Mouse (Mus musculus): ENCODE measurements around the gene Mgat3.

Gene Mgat3

DNA sequence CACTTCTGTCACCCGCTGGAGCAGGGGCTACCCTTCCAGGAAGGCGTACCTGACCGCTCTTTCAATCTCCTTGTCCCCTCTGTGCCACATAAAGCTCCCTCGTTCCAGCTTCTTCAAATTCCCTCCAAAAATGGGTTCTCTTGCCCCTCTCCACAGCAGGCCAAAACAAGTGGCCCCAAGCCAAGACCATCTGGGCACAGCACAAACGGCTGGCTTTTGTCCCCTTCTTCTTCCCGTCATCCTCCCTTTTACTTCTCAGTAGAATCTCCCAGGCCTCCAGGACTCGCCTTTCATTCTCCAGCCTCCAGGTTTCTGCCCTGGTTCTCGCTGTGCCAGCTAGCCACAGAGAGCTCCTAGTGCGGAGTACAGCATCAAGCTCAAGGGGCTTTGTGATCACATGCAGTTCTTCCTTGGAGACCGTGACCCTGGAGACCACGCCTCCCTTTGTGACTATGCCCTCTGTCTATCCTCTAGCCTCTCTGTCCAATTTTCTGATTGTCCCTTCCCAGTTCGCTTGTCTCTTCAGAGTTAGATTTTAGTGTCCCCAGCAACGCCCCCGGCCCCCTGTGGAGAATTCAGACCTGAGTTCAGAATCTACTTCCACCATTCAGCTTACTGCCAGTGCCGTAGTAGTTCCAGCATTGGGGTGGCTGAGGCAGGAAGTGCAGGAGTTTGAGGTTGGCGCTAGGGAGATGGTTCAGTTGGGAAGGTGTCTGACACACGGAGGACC, 54.7 kb downstream of the Mgat3 start:
- DNase-seq, result no peak

GRCm38 (mm10) chr15:80232331-80232730, 58.8 kb downstream of the Mgat3 start:
- no peak for DNase-seq

DNA sequence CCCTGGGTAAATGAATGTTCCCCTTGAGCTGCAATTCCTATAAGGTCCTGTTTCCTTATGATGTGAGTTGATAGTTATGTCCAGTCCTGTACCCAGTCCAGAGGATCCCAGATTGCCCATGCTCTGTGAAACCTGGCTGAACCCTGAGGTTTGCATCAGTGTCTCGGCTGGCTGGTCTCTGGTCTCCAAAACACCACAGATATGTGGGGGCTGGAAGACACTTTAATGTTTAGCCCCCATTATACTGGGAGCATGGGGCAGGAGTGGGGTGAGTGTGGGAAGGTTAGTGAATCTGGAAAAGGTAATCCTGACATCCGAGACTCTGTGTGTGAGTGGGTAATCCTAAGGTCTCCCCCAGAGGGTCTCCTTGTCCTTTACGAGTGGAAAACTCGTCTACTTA, 59.5 kb downstream of the Mgat3 start:
- no peak for DNase-seq

- peak; percentile 100 for DNase-seq
These were observed 60.4 kb downstream of the Mgat3 start, which contains the start of gene Mief1 for GRCm38 (mm10) chr15:80233733-80234509. TSS of gene Mief1 (plus strand) at chr15:80234018.

GRCm38 (mm10) chr15:80235535-80235934, 62.0 kb downstream of the Mgat3 start, which contains the start of gene AC140267.1:
TSS of gene AC140267.1 (plus strand) at chr15:80235835.
- DNase-seq, result no peak

DNA sequence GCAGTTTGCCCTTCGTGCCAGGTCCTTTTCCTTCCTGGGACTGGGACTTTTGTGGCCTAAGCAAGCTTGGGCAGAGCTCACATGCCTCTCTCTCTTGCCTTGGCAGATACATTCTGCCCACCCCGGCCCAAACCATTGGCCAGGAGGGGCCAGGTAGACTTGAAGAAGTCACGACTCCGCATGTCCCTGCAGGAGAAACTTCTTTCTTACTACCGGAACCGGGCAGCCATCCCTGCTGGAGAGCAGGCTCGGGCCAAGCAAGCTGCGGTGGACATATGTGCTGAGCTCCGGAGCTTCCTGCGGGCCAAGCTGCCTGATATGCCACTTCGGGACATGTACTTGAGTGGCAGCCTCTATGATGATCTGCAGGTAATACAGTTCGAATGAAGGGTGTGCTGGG, 74.6 kb downstream of the Mgat3 start:
- no peak for DNase-seq

- no peak for DNase-seq
These were observed 75.1 kb downstream of the Mgat3 start for GRCm38 (mm10) chr15:80248596-80248995.

DNA sequence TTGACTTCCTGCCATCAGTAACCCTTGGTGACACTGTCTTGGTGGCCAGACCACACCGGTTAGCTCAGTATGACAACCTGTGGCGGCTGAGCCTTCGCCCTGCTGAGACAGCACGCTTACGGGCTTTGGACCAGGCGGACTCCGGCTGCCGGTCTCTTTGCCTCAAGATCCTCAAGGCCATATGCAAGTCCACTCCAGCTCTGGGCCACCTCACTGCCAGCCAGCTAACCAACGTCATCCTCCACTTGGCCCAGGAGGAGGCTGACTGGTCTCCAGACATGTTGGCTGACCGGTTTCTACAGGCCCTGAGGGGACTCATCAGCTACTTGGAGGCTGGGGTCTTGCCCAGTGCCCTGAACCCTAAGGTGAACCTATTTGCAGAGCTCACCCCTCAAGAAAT, 76.2 kb downstream of the Mgat3 start:
- no peak for DNase-seq

GRCm38 (mm10) chr15:80250586-80250985, 77.1 kb downstream of the Mgat3 start:
- DNase-seq, result peak; percentile 87

- no peak for DNase-seq
These were observed 80.0 kb downstream of the Mgat3 start for GRCm38 (mm10) chr15:80253530-80253929.

GRCm38 (mm10) chr15:80254207-80254606, 80.7 kb downstream of the Mgat3 start:
- no peak for DNase-seq

- DNase-seq, result peak; percentile 98
These were observed 81.5 kb downstream of the Mgat3 start, which contains the start of gene Atf4 for GRCm38 (mm10) chr15:80254847-80255645. TSS of gene Atf4 (plus strand) at chr15:80255184.

GRCm38 (mm10) chr15:80255646-80256121, 82.2 kb downstream of the Mgat3 start:
- peak; percentile 89 for DNase-seq

DNA sequence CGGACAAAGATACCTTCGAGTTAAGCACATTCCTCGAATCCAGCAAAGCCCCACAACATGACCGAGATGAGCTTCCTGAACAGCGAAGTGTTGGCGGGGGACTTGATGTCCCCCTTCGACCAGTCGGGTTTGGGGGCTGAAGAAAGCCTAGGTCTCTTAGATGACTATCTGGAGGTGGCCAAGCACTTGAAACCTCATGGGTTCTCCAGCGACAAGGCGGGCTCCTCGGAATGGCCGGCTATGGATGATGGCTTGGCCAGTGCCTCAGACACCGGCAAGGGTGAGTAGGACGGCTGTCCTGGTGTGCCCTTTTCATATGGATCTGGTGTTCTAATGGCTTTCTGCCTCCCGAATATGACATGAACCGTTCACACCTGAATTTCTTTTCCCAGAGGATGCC, 82.7 kb downstream of the Mgat3 start:
- peak; percentile 28 for DNase-seq

DNA sequence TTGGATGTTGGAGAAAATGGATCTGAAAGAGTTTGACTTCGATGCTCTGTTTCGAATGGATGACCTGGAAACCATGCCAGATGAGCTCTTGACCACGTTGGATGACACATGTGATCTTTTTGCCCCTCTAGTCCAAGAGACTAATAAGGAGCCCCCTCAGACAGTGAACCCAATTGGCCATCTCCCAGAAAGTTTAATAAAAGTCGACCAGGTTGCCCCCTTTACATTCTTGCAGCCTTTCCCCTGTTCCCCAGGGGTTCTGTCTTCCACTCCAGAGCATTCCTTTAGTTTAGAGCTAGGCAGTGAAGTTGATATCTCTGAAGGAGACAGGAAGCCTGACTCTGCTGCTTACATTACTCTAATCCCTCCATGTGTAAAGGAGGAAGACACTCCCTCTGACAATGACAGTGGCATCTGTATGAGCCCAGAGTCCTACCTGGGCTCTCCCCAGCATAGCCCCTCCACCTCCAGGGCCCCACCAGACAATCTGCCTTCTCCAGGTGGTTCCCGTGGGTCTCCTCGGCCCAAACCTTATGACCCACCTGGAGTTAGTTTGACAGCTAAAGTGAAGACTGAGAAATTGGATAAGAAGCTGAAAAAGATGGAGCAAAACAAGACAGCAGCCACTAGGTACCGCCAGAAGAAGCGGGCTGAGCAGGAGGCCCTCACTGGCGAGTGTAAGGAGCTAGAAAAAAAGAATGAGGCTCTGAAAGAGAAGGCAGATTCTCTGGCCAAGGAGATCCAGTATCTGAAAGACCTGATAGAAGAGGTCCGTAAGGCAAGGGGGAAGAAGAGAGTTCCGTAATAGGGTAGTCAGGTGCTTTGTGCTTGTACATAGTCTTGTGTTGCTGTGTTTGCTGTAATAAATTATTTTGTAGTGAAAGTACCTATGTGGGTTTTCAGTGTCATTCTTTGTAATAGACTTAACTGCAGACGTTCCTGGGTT, 83.4 kb downstream of the Mgat3 start:
- no peak for DNase-seq

DNA sequence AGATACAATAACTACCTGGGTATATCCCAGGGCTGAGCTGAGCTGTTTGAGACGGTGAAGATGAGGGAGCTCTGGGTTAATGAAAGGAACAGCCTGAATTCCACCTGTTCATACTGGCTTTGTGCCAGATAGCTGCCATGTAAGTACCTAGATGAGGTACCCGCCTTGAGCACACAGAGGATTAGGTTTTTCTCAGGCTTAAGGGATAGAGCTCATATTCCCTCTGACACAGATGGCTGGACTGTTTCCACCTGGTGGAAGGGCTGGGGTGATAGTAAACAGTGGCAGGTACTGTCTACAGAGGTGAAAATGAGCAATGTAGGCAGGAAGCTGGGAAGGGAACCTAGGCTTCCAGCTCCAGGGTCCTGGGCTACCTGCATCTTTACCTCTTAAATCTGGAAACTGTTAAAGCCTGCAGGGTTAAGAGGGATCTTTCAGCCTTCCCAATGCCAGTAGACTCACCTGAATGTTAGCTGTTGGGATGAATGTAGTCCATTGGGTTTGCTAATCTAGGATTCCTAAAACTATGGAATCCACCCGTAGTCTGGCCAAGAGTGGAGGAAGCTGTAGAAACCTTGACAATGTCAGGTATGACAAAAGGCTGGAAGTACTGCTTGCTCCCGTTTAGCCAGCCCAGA, 84.2 kb downstream of the Mgat3 start:
- DNase-seq, result no peak

- peak; percentile 90 for DNase-seq
These were observed 85.0 kb downstream of the Mgat3 start for GRCm38 (mm10) chr15:80258240-80259170.

DNA sequence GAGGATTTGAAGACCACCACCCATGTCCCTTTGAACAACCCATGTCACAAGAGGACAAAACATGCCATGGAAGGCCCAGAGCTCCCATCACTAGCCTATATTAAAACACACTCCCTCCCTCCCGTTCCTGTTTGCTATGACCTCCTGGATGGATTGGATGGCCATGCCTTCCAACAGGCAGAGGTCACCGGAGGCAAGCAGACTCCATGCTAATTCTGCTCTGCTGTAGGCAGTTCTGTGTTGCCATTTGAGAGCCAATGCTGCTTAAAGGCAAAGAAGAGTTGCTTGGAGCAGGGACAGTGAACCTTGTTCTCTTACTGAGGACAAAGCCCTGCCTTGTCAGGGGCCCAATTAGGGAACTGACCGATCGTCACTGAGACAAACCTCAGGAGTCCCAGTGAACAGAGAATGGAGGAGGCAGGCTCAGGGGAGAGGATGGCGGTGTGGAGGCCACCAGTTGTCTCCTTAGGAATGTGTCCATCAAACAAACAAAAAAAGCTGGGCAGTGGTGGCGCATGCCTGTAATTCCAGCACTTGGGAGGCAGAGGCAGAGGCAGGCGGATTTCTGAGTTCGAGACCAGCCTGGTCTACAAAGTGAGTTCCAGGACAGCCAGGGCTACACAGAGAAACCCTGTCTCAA, 86.0 kb downstream of the Mgat3 start:
- no peak for DNase-seq

GRCm38 (mm10) chr15:80260677-80261076, 87.2 kb downstream of the Mgat3 start:
- DNase-seq, result peak; percentile 88

- no peak for DNase-seq
These were observed 87.6 kb downstream of the Mgat3 start for GRCm38 (mm10) chr15:80261100-80261499.
